Mouse (Mus musculus) stomach, embryonic 14.5 days (tissue): Measurements from ENCODE around the gene Kmt5a. TPM values are rescaled to one million over a fixed set of nuclear protein-coding genes. Genes with fewer than 3 reads are reported as not detected.

Source experiments
- ATAC-seq: fragments of 200-750 bp; cut with Nextera tagmentation; 2 replicates; pipeline ENCODE4 v1.8.0; 2017; ENCODE audit warnings: low read depth, moderate TSS enrichment; ENCODE audit not compliant: insufficient number of reproducible peaks, insufficient read depth, low FRiP score
- H3K27ac ChIP-seq: fragments of 300-500 bp; sonication (generic); 2 replicates; pipeline ENCODE4 v1.5.1; 2014; ENCODE audit warnings: mild to moderate bottlenecking, low read length, moderate library complexity, mixed read lengths
- H3K27me3 ChIP-seq: fragments of 300-500 bp; sonication (generic); 2 replicates; pipeline ENCODE4 v1.6.1; 2014; ENCODE audit warnings: low read length, control low read depth, mixed read lengths; ENCODE audit not compliant: control insufficient read depth, insufficient read depth
- H3K36me3 ChIP-seq: fragments of 300-500 bp; sonication (generic); 2 replicates; pipeline ENCODE4 v1.6.1; 2014; ENCODE audit warnings: mild to moderate bottlenecking, control low read depth, low read length, moderate library complexity, mixed read lengths; ENCODE audit not compliant: control insufficient read depth, insufficient read depth
- H3K4me1 ChIP-seq: fragments of 300-500 bp; sonication (generic); 2 replicates; pipeline ENCODE4 v1.6.1; 2014; ENCODE audit warnings: low read length, control low read depth, mixed read lengths; ENCODE audit not compliant: control insufficient read depth, insufficient read depth
- H3K4me2 ChIP-seq: fragments of 300-500 bp; sonication (generic); replicated peaks from 2 replicates; pipeline ENCODE4 v1.6.1; 2014; ENCODE audit warnings: low read depth, low read length, control low read depth
- H3K4me3 ChIP-seq: fragments of 300-500 bp; sonication (generic); 2 replicates; pipeline ENCODE4 v1.5.1; 2014; ENCODE audit warnings: low read depth, low read length, control low read depth
- H3K9ac ChIP-seq: fragments of 300-500 bp; sonication (generic); replicated peaks from 2 replicates; pipeline ENCODE4 v1.6.1; 2014; ENCODE audit warnings: low read depth, mild to moderate bottlenecking, control low read depth, low read length, moderate library complexity, mixed read lengths
- H3K9me3 ChIP-seq: fragments of 300-500 bp; sonication (generic); 2 replicates; pipeline ENCODE4 v1.6.1; 2016; ENCODE audit warnings: low read depth, low read length, control low read depth; ENCODE audit not compliant: control insufficient read depth
- WGBS: fragments of 180-500 bp; shearing (Covaris S2); extraction: QIAGEN DNeasy Blood & Tissue Kit; methylation state at CpG from one replicate; pipeline ENCODE4 v1.1.7; 2014; 5-methylcytosine and 5-hydroxymethylcytosine counted together
- microRNA-seq: library from miRNA; unstranded; fragments of <30 nt; microRNA quantifications from one replicate; pipeline ENCODE4, GENCODE M21; 2016
- polyA plus RNA-seq: library from polyadenylated mRNA; unstranded; fragments of >200 nt; fragmentation: Nextera tagmentation; extraction: Ambion mirVana; gene quantifications from 2 replicates; pipeline ENCODE4 v1.2.1, GENCODE M21; 2014

Gene Kmt5a
- polyA plus RNA-seq, 1 experiment from 2014 or later: 59.8 TPM

GRCm38 (mm10) chr5:124506731-124507359 lies 67.1 kb downstream of the Kmt5a start:
- Histone ChIP-seq H3K4me3 (no peak overlapping the region), H3K4me1 (peaks cover 14% of the 10 kb centered on the region; the same call in 1 of the 2 replicates), H3K36me3 (peaks cover 9% of the 10 kb centered on the region), H3K27me3 (no peaks in the 10 kb centered on the region), H3K9ac (no peak overlapping the region), H3K4me2 (no peak overlapping the region), H3K9me3 (no peaks in the 10 kb centered on the region), H3K27ac (no peak overlapping the region)
- ATAC-seq: peak; percentile 1; the same call in 1 of the 2 replicates
- 31% methylated on average over 10 of the region's 10 CpGs for WGBS

- no peak overlapping the region for H3K4me2 ChIP-seq
- peak; percentile 38; the same call in 1 of the 2 replicates for ATAC-seq
- H3K9me3 ChIP-seq: no peaks in the 10 kb centered on the region
- H3K27me3 ChIP-seq: no peaks in the 10 kb centered on the region
- no peak overlapping the region for H3K9ac ChIP-seq
- peaks cover 15% of the 10 kb centered on the region for H3K36me3 ChIP-seq
- no peak overlapping the region for H3K27ac ChIP-seq
- H3K4me3 ChIP-seq: no peak overlapping the region
- WGBS: 80% methylated on average over 6 of the region's 6 CpGs
- peaks cover 14% of the 10 kb centered on the region; the same call in 1 of the 2 replicates for H3K4me1 ChIP-seq
Observed at GRCm38 (mm10) chr5:124509200-124509599, 69.5 kb downstream of the Kmt5a start.

GRCm38 (mm10) chr5:124509742-124510237 lies 70.1 kb downstream of the Kmt5a start:
- 0 out of 2 replicates have a peak, but pooled peaks have one; percentile 24 for ATAC-seq
- no peaks in the 10 kb centered on the region for H3K27me3 ChIP-seq
- no peak overlapping the region for H3K9ac ChIP-seq
- H3K9me3 ChIP-seq: no peaks in the 10 kb centered on the region
- no peak overlapping the region for H3K4me2 ChIP-seq
- H3K4me1 ChIP-seq: peaks cover 14% of the 10 kb centered on the region; the same call in 1 of the 2 replicates
- H3K36me3 ChIP-seq: peaks cover 17% of the 10 kb centered on the region
- 52% methylated on average over 12 of the region's 12 CpGs for WGBS
- H3K27ac ChIP-seq: 0 out of 2 replicates have a peak overlapping the region, but pooled peaks have one; percentile 2
- no peak overlapping the region for H3K4me3 ChIP-seq

GRCm38 (mm10) chr5:124510536-124511050 lies 70.9 kb downstream of the Kmt5a start:
- H3K4me2 ChIP-seq: no peak overlapping the region
- H3K27ac ChIP-seq: no peak overlapping the region
- H3K4me1 ChIP-seq: peaks cover 14% of the 10 kb centered on the region; the same call in 1 of the 2 replicates
- H3K27me3 ChIP-seq: no peaks in the 10 kb centered on the region
- WGBS: 80% methylated on average over 10 of the region's 10 CpGs
- no peak overlapping the region for H3K4me3 ChIP-seq
- peaks cover 19% of the 10 kb centered on the region for H3K36me3 ChIP-seq
- H3K9me3 ChIP-seq: no peaks in the 10 kb centered on the region
- no peak overlapping the region for H3K9ac ChIP-seq
- no peak for ATAC-seq

Small RNAs within 50 kb of the gene (microRNA-seq; reads per million reads assigned to microRNA genes)
- gene Gm27486: not detected

Other genes with a start within 250 kb of the Kmt5a start
- 6.6 and 6.9 TPM in 2 replicates for gene Pitpnm2, start 190.2 kb upstream of the Kmt5a start, polyA plus RNA-seq
- gene Mphosph9, start 112.0 kb upstream of the Kmt5a start, polyA plus RNA-seq: 18.3 and 20.2 TPM in 2 replicates
- gene 2810006K23Rik, start 111.8 kb upstream of the Kmt5a start, polyA plus RNA-seq: 9.1 and 10.8 TPM in 2 replicates
- gene Cdk2ap1, start 76.8 kb upstream of the Kmt5a start, polyA plus RNA-seq: 50.8 and 53.7 TPM in 2 replicates
- 95.3 and 104 TPM in 2 replicates for gene Sbno1, start 13.9 kb upstream of the Kmt5a start, polyA plus RNA-seq
- 30.6 and 31.7 TPM in 2 replicates for gene Rilpl2, start 38.4 kb downstream of the Kmt5a start, polyA plus RNA-seq
- 11.5 and 14.2 TPM in 2 replicates for gene Snrnp35, start 43.2 kb downstream of the Kmt5a start, polyA plus RNA-seq
- 14.9 and 16.8 TPM in 2 replicates for gene Rilpl1, start 91.5 kb downstream of the Kmt5a start, polyA plus RNA-seq
- gene Tmed2, start 100.8 kb downstream of the Kmt5a start, polyA plus RNA-seq: 519 and 589 TPM in 2 replicates
- 15.3 and 16.4 TPM in 2 replicates for gene Ddx55, start 112.9 kb downstream of the Kmt5a start, polyA plus RNA-seq
- 71.2 and 78.7 TPM in 2 replicates for gene Eif2b1, start 139.2 kb downstream of the Kmt5a start, polyA plus RNA-seq
- 72.4 and 73.6 TPM in 2 replicates for gene Gtf2h3, start 139.2 kb downstream of the Kmt5a start, polyA plus RNA-seq
- 43.0 and 44.2 TPM in 2 replicates for gene Atp6v0a2, start 188.6 kb downstream of the Kmt5a start, polyA plus RNA-seq